Mouse (Mus musculus) mouse trophoblast stem cell (cell line): ENCODE measurements around the gene 2610002M06Rik.

Experiments used
- in situ Hi-C, 2 experiments: fragments of 300-500 bp; cut with MseI, MboI; formaldehyde crosslinking; loops; 2 replicates in 1 of 2; 3 replicates in 1 of 2; pipeline ENCODE4 v1.15.1; 2025

2610002M06Rik gene

DNA sequence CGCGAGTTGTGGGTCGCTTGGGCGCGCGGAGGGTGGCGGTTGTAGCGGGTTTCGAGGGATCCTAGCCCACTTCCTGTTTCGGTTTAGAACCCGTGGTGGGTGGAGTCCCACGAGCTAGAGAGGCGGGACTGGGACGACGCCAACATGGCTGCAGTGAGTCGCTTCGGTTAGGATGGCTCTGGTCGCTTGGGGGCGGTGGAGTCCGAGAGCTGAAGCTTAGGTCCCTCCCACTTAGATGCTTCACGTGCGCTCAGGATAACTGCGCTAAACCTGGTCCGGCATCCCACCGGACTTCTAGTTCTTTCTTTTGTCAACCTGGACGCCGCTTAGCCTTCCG lies at the start of gene 2610002M06Rik:
Gene 2610002M06Rik, minus strand, starts transcription at position 117 of the 337 bp plus-strand sequence.
- in situ Hi-C loops: loop anchor here in 1 of 2 experiments (25.0 kb wide), 1 partner anchor 721 kb away; no protein-coding TSS in a partner anchor

DNA sequence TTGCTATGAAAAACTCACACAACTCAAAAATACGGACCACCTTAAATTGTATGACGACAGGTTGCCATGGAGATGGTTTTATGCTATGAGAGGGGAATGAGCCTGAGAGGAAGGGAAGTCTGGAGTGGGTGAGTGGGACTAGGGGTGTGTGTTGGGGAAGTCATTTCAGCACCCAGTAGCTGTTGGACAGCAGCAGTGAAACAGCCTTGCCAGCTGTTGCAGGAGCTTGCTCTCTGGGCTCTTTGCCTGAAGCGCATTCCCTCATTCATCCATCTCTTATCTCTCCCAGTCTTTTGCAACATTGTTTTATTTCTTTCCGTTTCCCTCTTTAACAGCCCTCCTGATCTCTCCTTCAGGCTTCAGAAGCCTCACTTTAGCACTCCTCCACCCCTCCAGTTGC lies 42.0 kb upstream of the 2610002M06Rik start:
- in situ Hi-C loops: no loop called here

DNA sequence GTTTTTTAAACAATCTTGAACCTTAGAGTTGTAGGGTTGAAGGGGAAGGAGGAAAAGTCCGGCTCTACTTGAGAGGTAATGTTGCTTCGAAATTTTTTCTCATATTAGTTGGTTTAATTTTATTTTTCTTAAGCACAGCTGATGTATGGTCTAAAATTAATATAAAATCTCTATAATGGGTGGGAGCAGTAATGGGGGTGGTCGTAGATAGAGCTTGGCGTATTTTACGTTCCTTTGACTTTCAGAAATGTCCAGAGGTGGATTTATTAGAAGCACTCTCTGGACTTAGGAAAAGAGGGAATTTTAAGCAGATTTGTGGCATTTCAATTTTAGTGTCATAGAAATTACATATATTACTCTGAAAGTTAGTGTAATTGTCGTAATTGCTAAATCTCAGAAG lies 592 bp upstream of the 2610002M06Rik start:
- in situ Hi-C loops: loop anchor here in 1 of 2 experiments (25.0 kb wide), 1 partner anchor 721 kb away; no protein-coding TSS in a partner anchor

DNA sequence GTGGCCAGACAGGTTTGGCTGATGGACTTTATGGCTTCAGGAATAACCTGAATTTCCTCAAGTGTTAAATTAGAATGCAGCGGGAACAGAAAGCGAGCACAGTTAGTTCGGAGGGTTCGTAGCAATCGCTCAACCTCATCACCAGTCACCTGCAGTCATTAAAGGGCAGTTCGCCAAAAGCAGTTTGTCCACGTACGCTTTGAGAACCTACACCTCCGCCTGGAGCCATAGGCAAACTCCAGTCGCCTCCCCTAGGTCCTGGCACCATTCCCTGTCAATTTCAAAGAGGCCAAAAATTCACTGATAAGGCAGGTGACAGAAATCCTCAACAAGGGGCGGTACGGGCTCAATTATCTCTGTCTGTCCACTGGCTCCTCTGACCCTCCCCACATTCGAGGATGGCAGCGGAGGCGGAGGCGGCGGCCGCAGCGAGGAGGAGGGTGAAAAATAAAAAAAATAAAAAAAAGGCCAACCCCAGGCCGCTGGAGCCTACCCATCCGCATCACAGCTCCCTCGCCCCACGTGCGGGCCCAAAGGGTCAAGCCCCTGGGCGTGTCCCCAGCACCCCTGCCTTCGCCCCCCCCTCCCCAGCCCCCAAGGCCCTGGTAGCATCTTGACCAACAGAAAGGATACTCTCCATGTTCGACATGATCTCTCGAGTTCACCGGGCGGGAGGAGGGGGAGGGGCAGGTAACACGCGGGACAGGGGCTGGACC lies 474 bp downstream of the 2610002M06Rik start:
- in situ Hi-C loops: loop anchor here in 1 of 2 experiments (25.0 kb wide), 1 partner anchor 722 kb away; no protein-coding TSS in a partner anchor

DNA sequence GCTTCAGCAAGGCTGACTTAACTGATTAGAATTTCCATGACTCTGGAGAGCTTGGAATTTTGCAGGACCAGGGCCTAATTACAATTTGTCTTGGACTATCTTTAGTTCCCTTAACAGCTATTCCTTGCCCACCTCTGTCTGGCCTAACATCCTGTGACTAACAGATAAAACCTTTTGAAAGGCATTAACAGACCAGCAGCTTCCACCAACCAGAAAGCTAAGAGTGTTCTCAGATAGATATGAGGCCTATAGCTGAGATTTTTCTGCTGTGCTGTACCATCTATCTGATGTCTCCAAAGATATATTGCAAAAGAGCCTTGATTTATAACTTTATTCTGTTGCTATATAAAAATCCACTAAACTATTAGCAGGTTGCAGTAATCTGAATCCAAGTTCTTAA lies 4.0 kb downstream of the 2610002M06Rik start:
- in situ Hi-C loops: loop anchor here in 1 of 2 experiments (25.0 kb wide), 1 partner anchor 725 kb away; no protein-coding TSS in a partner anchor

DNA sequence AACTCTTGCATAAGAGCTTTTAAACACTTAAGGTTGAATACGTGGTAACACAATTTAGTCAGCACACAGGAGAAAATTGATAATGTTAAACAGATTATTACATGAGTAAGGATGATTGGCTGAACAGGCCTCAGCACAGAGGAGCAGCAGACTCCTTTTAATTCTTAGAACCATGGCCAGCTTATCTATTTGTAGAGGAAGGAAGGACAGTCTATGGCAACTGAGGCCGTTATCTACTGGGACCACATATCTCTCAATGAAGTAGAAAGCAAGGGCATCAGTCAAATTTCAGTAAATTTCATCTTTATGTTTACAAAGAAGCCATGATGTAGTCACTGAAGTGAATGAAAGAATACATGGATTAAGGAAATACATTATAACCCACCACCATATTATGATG lies 19.2 kb downstream of the 2610002M06Rik start:
- in situ Hi-C loops: loop anchor here in 1 of 2 experiments (25.0 kb wide), 1 partner anchor 740 kb away; no protein-coding TSS in a partner anchor

DNA sequence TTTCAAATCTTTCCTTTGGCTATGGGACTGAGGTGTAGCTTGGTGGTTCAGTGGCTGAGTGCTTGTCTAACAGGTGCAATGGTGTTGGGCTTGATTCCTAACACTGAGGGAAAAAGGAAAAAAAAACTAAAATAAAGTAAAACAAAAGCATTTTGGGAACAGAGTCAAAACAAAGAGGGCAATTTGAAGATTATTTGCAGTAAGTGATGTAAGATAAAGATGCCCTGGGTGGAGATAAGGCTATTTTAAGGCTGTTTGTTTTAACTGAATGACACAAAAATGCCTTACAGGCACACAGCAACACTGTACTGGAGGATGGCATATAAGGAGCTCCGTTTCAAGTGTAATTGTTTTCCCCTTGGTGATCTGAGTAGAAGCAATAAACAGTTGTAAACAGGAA lies 20.3 kb downstream of the 2610002M06Rik start:
- in situ Hi-C loops: loop anchor here in 1 of 2 experiments (25.0 kb wide), 1 partner anchor 742 kb away; no protein-coding TSS in a partner anchor

DNA sequence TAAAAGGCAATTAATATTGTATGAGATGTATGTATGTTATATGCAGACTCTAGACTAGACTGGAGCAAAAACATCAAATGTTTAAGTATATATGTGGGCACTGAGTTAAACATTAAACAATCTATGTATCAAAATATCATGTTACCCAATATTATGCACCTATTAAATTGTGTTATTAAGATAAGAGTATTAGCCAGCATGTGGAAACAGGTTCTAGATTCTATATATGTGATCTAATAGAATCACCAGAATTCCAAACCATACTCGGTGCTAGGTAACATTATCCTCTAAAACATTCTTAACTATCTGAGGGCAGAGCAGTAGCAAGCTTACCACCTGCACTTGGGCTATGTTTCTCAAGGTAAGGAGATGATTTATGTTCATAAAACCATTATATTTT lies 23.8 kb downstream of the 2610002M06Rik start, which contains the start of gene Tent5d:
Gene Tent5d, plus strand, starts transcription at position 301 of the 400 bp plus-strand sequence.
- in situ Hi-C loops: loop anchor here in 1 of 2 experiments (25.0 kb wide), 1 partner anchor 745 kb away; no protein-coding TSS in a partner anchor

DNA sequence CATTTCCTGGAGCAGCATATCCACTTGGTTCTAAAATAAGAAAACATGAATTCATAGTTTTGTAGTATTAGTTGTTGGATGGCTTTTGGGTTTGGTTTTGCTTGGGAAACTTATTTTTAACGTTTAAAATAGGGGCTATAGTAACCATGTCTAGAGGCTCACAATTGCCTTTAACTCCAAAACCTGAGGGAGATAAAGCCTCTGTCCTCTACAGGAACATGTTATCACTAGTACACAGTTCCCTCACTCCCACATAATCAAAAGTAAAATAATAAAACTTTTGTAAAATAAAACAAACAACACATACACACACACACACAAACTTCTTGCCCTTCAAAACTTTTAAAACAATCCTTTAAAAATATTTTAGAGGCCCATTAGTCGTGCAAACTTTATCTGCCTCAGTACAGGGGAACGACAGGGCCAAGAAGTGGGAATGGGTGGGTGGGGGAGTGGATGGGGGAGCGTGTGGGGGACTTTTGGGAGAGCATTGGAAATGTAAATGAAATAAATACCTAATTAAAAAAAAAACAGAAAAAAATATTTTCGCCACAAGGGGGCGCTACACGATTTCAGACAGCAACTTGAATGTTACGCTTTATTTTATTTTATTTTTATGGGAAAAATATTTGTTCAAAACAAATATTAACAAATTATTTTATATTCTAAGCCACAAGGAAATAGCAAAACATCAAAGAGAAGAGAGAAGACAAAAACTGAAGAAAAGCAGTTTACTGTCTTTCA lies 25.2 kb downstream of the 2610002M06Rik start:
- in situ Hi-C loops: loop anchor here in 1 of 2 experiments (25.0 kb wide), 1 partner anchor 746 kb away; no protein-coding TSS in a partner anchor

DNA sequence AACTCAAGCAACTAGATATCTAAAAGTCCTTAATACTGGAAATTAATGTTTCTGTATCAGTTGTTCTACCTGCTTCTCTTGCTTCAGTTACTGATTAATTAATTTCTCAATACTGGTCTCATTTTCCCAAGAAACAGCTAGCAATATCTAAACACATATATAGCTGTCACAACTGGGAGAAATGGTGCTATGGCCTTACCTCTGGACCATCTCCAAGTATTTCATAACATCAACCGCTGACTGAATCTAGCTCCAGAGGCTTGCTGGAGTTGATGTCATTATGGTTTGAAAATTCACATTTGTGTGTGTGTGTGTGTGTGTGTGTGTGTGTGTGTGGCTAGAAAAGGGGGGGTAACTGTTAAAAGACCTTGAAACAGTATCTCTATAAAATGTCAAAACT lies 26.0 kb downstream of the 2610002M06Rik start:
- in situ Hi-C loops: loop anchor here in 1 of 2 experiments (25.0 kb wide), 1 partner anchor 747 kb away; no protein-coding TSS in a partner anchor

DNA sequence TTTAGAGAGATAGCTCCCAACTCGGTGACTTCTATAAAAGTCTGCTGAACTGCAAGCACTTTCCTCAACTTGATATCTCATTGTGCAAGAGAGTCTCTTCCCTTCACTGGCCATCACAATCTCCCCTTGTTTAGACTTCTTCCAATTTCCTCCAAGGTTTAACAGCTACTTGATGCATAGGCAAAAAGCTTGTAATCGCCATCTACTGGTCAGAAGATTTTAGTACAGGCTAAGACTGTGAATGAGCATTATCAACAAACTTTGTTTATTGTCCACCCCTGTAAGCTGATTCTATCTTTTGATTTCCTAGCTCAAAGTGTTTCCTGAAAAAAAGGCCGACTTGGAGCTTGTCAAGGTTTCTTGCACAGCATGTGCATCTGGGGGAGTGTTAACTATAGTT lies 48.2 kb downstream of the 2610002M06Rik start:
- in situ Hi-C loops: no loop called here
